Mouse (Mus musculus): ENCODE results near the gene Bloc1s3. TPM values are rescaled to one million over a fixed set of nuclear protein-coding genes. Genes with fewer than 3 reads are reported as not detected.

Bloc1s3 gene
- total RNA-seq, 2 experiments from 2014 or later, result 7.6 to 7.8 TPM

- no peak for DNase-seq (ENCODE audit: low spot score in 2 of 2)
Measured at GRCm38 (mm10) chr7:19455819-19456495, 52.2 kb downstream of the Bloc1s3 start.

GRCm38 (mm10) chr7:19455186-19455585, 53.0 kb downstream of the Bloc1s3 start:
- no peak for DNase-seq (ENCODE audit: low spot score in 2 of 2)

Other genes starting within 250 kb of the Bloc1s3 start
- gene Vasp, start 236.6 kb downstream of the Bloc1s3 start, total RNA-seq (2021), result 10 to 100 TPM; 13.6 to 15.1 TPM
- not detected for gene Ppm1n, start 228.3 kb downstream of the Bloc1s3 start, total RNA-seq (2021)
- gene Rtn2, start 225.7 kb downstream of the Bloc1s3 start, total RNA-seq (2021), result 100 to 1,000 TPM; 128 to 129 TPM
- 10 to 100 TPM; 20.9 to 54.7 TPM for gene Fosb, start 198.3 kb downstream of the Bloc1s3 start, total RNA-seq (2021)
- gene Ercc1, start 163.6 kb downstream of the Bloc1s3 start, total RNA-seq (2021), result 10 to 100 TPM; 39.1 to 45.2 TPM
- 10 to 100 TPM; 17.1 to 18.1 TPM for gene Cd3eap, start 148.9 kb downstream of the Bloc1s3 start, total RNA-seq (2021)
- 1 to 10 TPM; 8.2 to 9.6 TPM for gene Ppp1r13l, start 148.6 kb downstream of the Bloc1s3 start, total RNA-seq (2021)
- gene Ercc2, start 126.4 kb downstream of the Bloc1s3 start, total RNA-seq (2021), result 10 to 100 TPM; 32.2 to 36.4 TPM
- gene Klc3, start 104.3 kb downstream of the Bloc1s3 start, total RNA-seq (2021), result 1 to 10 TPM; 3.5 to 4.3 TPM
- under 1 TPM in 1 of 2 experiments, not detected in 1; 0.19 TPM for gene Ckm, start 103.6 kb downstream of the Bloc1s3 start, total RNA-seq (2021)
- gene Mark4, start 49.5 kb downstream of the Bloc1s3 start, total RNA-seq (2021), result 10 to 100 TPM; 69.7 to 74.5 TPM
- gene Exoc3l2, start 45.0 kb downstream of the Bloc1s3 start, total RNA-seq (2021), result under 1 TPM; 0.40 to 0.74 TPM
- gene Trappc6a, start within 50 bp of the Bloc1s3 start, total RNA-seq (2021), result 10 to 100 TPM; 18.7 to 21.1 TPM
- gene Nkpd1, start 9.5 kb upstream of the Bloc1s3 start, total RNA-seq (2021), result under 1 TPM; 0.72 to 0.94 TPM
- 100 to 1,000 TPM; 139 to 147 TPM for gene Ppp1r37, start 54.7 kb upstream of the Bloc1s3 start, total RNA-seq (2021)
- 1 to 10 TPM; 2.0 to 2.7 TPM for gene Zfp296, start 68.9 kb upstream of the Bloc1s3 start, total RNA-seq (2021)
- 10 to 100 TPM; 51.0 to 53.7 TPM for gene Gemin7, start 69.2 kb upstream of the Bloc1s3 start, total RNA-seq (2021)
- gene Clasrp, start 96.1 kb upstream of the Bloc1s3 start, total RNA-seq (2021), result 10 to 100 TPM; 70.4 to 87.0 TPM
- 1 to 10 TPM; 7.5 to 8.1 TPM for gene Relb, start 121.1 kb upstream of the Bloc1s3 start, total RNA-seq (2021)
- gene Clptm1, start 156.7 kb upstream of the Bloc1s3 start, total RNA-seq (2021), result 100 to 1,000 TPM; 151 to 152 TPM
- gene Apoc2, start 169.6 kb upstream of the Bloc1s3 start, total RNA-seq (2021), result not detected
- not detected for gene Gm44805, start 173.1 kb upstream of the Bloc1s3 start, total RNA-seq (2021)
- not detected for gene Apoc4, start 173.1 kb upstream of the Bloc1s3 start, total RNA-seq (2021)
- 1 to 10 TPM; 3.9 to 5.3 TPM for gene Apoc1, start 184.3 kb upstream of the Bloc1s3 start, total RNA-seq (2021)
- 1,000 to 10,000 TPM; 1,855 to 2,066 TPM for gene Apoe, start 190.8 kb upstream of the Bloc1s3 start, total RNA-seq (2021)
- gene Tomm40, start 207.1 kb upstream of the Bloc1s3 start, total RNA-seq (2021), result 100 to 1,000 TPM; 116 to 122 TPM
- 1 to 10 TPM; 6.7 to 8.6 TPM for gene Nectin2, start 242.1 kb upstream of the Bloc1s3 start, total RNA-seq (2021)